Mouse (Mus musculus): ENCODE results near the gene Mllt1.

DNA sequence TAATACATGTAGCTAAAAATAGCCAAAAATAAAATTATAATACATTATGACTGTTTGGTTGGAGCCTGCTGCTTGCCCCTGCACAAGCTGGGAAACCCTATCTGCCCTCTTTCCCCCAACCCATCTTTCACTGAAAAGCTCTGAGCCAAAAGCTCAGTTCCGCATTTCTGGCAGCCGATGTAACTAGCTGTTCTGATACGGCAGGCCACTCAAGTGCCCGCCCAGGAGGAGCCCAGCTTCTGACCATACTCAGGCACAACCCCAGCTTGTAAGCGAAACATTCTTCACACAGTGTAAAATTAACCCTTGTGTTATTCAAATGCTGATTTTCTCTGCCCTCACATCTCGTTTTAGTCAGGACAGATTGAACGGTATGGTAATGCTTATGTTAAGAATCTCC is 76.3 kb downstream of the Mllt1 start:
- no peak for TF ChIP-seq CTCF (IDR thresholded peaks at IDR 0.05; ENCODE audit: insufficient read depth, low read length)
- TF ChIP-seq POLR2A (IDR thresholded peaks at IDR 0.05; ENCODE audit: borderline replicate concordance, extremely low read depth, low read depth, low read length) = no peak

Data from lung, adult 2 months (tissue).